Mouse (Mus musculus): ENCODE results near the gene Tlx2.

DNA sequence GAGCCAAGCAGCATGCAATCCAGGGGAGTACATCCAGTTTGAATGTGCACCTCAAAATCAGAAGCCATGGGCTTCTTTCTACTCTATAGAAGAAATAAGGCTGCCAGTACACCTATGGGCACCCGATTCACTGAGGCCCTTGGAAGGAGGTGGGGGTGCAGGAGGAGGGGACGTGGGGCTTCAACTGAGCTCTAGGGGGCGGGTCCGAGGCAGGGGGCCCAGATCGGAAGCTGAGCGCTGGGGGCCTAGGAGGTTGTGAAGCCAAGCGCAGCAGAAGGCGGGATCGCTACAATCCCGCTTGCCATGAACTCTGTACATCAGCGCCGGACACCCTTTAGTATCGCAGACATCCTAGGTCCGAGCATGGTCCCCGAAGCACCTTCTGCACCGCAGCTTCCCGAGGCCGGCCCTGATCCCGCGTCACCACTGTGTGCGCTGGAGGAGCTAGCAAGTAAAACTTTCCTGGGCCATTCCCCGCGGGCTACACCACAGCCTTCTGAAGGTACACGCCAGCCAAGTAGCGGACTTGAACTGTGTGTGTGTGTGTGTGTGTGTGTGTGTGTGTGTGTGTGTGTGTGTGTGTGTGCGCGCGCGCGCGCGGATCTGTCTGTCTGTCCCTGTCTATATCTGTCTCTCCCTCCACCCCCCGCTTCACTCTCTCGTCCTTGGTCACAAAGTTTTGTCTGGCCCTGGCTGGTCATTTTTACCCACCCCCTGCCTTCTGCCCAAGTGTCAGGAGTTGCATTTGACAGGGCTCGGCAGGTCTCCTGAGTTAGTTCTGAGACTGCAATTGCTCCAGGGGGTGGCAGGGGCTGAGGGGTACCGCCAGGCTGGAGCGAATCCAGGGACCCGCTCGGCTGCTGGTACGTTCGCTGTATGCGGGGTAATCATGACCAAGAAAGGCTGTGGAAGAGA is 16.3 kb upstream of the Tlx2 start, which contains the start of gene Lbx2:
- no peak for TF ChIP-seq TCF12 (IDR thresholded peaks at IDR 0.05; ENCODE audit: insufficient read depth, poor library complexity, severe bottlenecking)
- no peak for TF ChIP-seq E2F4 (IDR thresholded peaks at IDR 0.05; ENCODE audit: insufficient read depth)
- no peak for TF ChIP-seq POLR2A (IDR thresholded peaks at IDR 0.05; ENCODE audit: insufficient read length, low read depth)
- no peak for TF ChIP-seq MYOD1 (IDR thresholded peaks at IDR 0.05; ENCODE audit: control insufficient read depth in 1 of 3, insufficient read length in 2 of 3, low read depth in 2 of 3)
- TF ChIP-seq REST (IDR thresholded peaks at IDR 0.05; ENCODE audit: insufficient read depth, insufficient read length), result no peak
- TF ChIP-seq MAX (IDR thresholded peaks at IDR 0.05; ENCODE audit: low read depth), result no peak
- TF ChIP-seq USF1 (IDR thresholded peaks at IDR 0.05; ENCODE audit: low read depth), result no peak
